Mouse (Mus musculus): ENCODE results near the gene Cryaa.

The Cryaa gene

GRCm38 (mm10) chr17:31713709-31714108, 36.1 kb downstream of the Cryaa start:
- no peak for DNase-seq

GRCm38 (mm10) chr17:31714125-31714524, 36.5 kb downstream of the Cryaa start:
- no peak for DNase-seq

- DNase-seq: no peak
Measured at GRCm38 (mm10) chr17:31715006-31715405, 37.4 kb downstream of the Cryaa start.

- DNase-seq: no peak
Measured at GRCm38 (mm10) chr17:31721637-31722036, 44.0 kb downstream of the Cryaa start.

GRCm38 (mm10) chr17:31725366-31725765, 47.8 kb downstream of the Cryaa start:
- no peak for DNase-seq

GRCm38 (mm10) chr17:31726216-31726615, 48.6 kb downstream of the Cryaa start:
- DNase-seq: no peak

- DNase-seq: peak; percentile 95
Measured at GRCm38 (mm10) chr17:31727230-31727629, 49.6 kb downstream of the Cryaa start.

- peak; percentile 89 for DNase-seq
Measured at GRCm38 (mm10) chr17:31728043-31728442, 50.4 kb downstream of the Cryaa start.

- peak; percentile 96 for DNase-seq
Measured at GRCm38 (mm10) chr17:31728968-31729501, 51.4 kb downstream of the Cryaa start.

- DNase-seq: peak; percentile 85
Measured at GRCm38 (mm10) chr17:31731038-31731437, 53.4 kb downstream of the Cryaa start.

All from heart, adult 11 months (tissue).